Mouse (Mus musculus): ENCODE measurements around the gene Trpm5.

The Trpm5 gene

DNA sequence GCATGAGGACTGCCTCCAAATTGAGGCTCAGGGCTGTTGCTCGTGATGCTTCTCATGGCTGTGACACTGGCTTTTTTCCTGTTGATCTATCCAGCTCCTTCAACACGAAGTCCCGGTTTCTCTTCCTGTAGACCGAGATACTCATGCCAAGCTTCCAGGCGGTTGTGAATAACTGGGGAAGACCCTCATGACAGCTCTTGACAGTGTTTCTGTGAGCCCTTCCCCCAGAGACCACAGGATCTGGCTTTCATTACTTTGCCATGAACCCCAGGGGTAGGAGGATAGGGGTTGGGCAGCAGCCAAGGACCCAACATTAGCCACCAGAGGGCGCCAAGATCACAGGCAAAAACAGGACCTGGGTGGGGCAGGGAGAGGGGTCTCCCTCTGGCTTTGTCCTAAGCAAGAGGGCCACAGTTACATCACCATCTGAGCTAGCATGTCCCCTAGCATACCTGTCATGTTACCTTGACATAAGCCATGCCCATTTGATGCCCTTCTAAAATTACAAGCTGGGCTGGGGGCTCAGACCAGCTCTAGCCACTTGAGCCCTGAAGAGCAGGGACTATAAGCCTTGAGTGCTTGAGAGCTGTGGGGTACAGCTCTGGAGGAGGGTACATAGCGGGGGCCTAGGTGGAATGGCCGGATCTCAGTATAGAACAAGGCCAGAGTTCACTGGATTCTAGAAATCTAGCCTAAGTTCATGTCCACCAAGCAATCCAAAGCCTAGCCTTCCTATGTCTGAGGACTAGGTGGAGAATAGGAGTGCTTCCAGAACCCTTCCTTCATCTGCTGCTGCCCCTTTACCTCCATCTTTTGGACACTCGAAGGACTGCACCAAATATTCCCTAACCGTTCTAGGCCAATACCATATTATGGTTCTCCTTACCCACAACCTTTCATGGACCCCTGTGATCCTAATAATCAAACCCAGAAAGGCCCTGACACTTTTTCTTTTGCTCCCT, at the start of gene Trpm5:
Trpm5 (minus strand) TSS at position 51 of the 962 bp plus-strand sequence.
- DNase-seq (ENCODE audit: low read depth): peak; percentile 60

DNA sequence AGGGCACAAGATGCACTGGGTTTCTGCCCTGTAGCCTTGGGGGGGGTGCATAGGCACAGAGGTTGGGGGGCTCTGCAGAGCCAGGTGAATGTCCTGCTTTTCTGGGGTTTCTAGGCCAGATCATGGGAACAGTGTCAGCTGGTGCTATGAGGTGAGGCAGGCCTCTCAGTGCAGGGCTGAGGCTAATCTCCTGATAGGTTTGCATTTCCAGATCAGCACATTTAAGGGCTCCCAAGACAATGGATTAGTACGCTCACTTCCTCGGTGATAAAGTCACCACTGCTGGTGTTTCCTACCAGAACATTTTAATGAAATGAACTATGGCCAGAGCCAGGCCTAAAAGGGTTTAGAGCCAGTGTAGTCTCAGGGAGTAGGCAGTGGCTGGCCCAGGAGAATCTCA, 48.2 kb upstream of the Trpm5 start:
- DNase-seq (ENCODE audit: low read depth): no peak

DNA sequence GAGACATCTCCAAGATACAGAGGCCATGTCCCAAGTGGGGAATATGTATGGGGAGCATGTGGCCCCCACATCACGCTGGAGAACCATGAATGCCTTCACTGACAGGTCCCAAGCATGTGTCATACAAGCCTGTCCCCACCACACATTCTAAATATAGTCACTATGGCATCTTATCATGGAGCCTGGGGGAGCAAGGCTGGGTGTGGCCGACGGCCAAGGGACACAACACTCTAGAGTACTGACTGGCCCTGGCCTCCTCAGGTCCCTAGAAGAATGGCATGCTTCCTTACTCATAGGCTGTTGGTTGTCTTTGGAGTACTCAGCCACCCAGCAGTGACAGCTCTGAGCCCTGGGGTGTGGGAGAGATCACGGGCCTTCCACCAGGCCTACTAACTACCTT, 45.5 kb upstream of the Trpm5 start:
- no peak for DNase-seq (ENCODE audit: low read depth)

DNA sequence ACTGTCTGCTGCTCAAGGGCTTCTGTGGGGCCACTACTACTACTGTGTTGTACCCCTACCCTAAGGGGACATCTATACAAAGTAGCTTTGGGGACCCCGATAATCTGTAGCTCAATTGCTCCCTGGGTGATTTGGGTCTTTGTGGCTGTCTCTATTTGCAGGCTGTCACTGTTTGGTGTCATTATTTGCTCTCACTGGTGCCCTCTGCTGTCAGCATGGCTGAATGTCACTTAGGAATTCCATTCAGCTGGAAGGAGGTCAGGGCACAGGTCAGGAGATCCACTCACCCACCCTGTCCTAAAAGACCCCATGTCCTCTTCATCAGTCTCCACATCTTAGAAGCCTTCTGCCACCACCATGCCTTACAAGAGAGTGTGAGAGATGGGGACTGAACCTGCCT, 44.3 kb upstream of the Trpm5 start:
- peak; percentile 56 for DNase-seq (ENCODE audit: low read depth)

GRCm38 (mm10) chr7:143136561-143136960, 42.1 kb upstream of the Trpm5 start:
- DNase-seq (ENCODE audit: low read depth): no peak

DNA sequence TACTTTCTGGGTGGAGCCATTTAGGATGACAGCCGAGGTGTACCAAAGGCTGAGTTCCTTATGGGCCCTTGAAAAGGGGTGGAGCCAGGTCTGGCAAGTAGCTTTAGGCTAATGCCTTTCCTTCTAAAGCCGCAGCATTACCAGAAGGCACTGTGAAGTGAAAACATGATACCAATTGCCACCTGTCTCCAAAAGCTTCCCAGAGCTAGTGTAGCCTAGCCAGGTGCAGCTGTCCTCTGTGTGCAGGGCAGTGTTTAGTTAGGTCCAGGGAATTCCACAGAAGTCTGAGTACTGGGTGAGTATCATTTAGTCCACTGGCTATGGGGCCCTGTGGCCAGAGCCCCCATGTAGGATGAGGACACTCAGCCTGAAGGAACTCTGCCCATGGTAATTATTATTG, 41.7 kb upstream of the Trpm5 start:
- DNase-seq (ENCODE audit: low read depth): no peak

DNA sequence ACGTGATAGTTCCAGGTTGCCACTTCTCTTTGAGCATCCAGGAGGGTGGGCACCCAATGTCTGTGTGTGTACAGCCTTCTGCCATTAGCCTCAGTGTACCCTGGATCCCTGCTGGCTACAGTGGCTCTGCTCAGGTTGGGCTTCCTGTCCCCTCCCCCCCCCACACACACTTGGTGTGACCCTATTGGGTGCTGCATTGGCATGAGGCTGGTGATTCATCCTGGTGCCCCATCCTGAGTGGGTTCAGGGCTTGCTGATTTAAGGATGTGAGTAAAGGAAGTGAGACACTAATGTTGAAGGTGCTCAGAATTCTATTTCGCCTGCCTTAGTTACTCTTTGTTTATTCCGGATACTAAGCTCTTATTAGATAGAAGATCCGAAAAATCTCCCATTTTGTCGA, 38.4 kb upstream of the Trpm5 start:
- no peak for DNase-seq (ENCODE audit: low read depth)

DNA sequence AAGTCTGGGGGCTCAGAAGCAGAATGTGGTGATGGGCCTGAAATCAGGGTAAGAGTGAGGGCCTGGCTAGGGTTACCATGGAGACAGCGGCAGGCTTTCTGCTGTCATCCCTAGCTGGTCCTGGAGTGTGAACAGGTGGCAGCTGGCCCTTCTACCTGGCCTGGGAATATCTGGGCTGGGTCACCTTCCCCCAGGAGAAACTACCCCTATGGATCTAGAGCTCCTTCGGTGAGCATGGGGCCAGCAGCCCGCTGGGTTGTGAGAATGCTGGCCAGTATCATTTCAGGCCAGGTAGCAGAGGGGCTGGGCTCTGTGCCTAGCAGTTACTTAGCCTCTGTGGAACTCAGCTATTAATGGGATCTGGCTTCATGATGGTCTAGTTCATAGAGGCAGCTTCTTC, 30.5 kb upstream of the Trpm5 start:
- no peak for DNase-seq (ENCODE audit: low read depth)

GRCm38 (mm10) chr7:143123876-143124669, 29.6 kb upstream of the Trpm5 start:
- no peak for DNase-seq (ENCODE audit: low read depth)

- no peak for DNase-seq (ENCODE audit: low read depth)
Observed at GRCm38 (mm10) chr7:143122191-143122590, 27.7 kb upstream of the Trpm5 start.

DNA sequence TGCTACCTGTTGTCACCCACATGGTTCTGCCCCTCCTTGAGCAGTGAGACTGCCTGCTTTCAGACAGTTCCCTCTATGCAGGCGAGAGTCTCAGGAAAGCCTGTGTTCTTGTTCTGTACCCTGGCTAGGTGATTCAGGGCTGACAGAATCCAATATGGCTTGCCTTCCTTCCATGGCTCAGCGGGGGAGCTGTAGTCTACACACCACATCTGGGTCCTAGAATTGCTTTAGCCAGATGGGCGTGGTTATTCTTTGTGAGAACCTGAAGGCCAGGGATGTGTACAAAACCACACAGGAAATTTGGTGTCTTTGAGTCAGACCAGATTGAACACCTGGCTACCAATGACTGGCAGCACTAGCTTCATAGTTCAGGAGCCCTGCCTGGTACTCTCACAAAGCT, 25.4 kb upstream of the Trpm5 start:
- DNase-seq (ENCODE audit: low read depth): peak; percentile 19

DNA sequence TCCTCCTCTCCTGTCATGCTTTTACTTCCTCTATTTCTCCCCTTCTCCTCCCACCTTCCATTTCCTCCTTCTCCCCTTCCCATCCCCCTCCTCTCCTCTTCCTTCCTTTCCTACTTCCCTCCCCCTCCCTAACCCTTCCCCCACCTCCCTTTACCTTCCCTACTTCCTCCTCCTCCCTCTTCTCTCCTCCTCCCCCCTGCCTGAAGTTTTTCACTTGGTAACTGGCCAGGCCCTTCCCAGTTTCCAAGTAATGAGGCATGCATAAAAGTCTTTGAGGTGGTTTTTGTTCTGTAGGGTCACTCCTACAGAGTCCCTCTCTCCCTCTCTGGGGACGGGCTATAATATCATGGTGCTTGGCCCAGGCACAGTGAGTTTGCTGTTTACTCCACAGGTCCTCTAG, 25.0 kb upstream of the Trpm5 start:
- no peak for DNase-seq (ENCODE audit: low read depth)

DNA sequence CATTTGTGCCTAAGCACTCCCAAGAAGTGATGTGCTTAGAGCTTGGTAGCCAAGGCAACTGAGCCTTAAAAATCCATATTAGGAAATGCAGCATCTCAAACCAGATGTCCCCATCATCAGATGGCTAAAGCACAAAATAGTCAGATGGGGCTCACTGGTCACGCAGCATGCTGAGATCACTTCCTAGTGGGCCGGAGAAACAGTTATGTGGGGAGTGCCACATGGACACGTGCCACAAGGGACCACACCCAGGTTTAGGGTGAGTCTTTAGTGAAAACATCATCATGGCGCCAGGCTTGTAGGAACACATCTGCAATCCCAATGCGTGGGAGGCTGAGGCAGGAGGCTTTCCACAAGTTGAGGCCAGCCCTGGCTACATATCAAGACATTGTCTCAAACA, 22.1 kb upstream of the Trpm5 start:
- DNase-seq (ENCODE audit: low read depth): no peak

- DNase-seq (ENCODE audit: low read depth): no peak
Observed at GRCm38 (mm10) chr7:143114773-143115172, 20.3 kb upstream of the Trpm5 start.

GRCm38 (mm10) chr7:143112395-143112794, 18.0 kb upstream of the Trpm5 start:
- DNase-seq (ENCODE audit: low read depth): no peak

DNA sequence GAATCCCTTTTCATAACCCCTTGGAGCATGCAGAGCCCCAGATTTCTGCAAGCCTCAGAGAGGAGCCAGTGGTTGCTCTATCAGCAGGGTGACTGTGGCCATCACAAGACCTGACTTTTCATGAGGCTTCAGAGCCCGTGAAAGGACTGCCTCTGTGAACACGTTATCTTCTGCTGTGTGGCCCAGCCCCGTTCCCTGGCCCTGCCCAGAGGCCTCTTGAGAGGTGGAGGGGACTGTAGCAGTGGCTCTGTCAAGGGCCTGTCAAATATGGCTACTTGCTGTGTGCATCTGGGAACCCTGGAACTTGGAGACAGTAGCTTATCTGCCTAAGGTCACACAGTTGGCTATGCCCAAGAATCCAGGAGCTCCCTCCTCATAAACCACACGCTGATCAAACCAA, 17.3 kb upstream of the Trpm5 start:
- DNase-seq (ENCODE audit: low read depth): no peak

- DNase-seq (ENCODE audit: low read depth): no peak
Observed at GRCm38 (mm10) chr7:143110803-143111202, 16.4 kb upstream of the Trpm5 start.

DNA sequence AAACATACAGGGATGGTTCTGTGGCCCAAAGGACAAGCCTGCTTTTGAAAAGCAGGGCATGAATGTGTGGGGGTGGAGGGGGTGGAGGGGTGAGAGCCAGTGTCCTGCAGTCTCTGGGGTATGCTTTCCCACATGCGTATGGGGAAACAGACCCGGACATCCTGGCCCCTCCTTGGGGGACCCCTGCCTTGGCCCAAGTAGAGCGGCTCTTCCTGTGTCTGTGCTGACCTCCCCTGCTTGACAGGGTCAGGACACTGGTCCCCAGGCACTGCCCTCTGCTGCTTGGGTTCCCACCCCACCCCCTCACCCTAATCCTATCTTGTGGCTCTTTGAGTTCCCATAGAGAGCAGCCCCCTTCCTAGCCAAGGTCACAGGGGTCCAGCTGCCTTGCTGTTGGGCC, 15.3 kb upstream of the Trpm5 start:
- no peak for DNase-seq (ENCODE audit: low read depth)

GRCm38 (mm10) chr7:143108996-143109660, 14.7 kb upstream of the Trpm5 start:
- no peak for DNase-seq (ENCODE audit: low read depth)

- no peak for DNase-seq (ENCODE audit: low read depth)
Observed at GRCm38 (mm10) chr7:143108200-143108599, 13.8 kb upstream of the Trpm5 start.

DNA sequence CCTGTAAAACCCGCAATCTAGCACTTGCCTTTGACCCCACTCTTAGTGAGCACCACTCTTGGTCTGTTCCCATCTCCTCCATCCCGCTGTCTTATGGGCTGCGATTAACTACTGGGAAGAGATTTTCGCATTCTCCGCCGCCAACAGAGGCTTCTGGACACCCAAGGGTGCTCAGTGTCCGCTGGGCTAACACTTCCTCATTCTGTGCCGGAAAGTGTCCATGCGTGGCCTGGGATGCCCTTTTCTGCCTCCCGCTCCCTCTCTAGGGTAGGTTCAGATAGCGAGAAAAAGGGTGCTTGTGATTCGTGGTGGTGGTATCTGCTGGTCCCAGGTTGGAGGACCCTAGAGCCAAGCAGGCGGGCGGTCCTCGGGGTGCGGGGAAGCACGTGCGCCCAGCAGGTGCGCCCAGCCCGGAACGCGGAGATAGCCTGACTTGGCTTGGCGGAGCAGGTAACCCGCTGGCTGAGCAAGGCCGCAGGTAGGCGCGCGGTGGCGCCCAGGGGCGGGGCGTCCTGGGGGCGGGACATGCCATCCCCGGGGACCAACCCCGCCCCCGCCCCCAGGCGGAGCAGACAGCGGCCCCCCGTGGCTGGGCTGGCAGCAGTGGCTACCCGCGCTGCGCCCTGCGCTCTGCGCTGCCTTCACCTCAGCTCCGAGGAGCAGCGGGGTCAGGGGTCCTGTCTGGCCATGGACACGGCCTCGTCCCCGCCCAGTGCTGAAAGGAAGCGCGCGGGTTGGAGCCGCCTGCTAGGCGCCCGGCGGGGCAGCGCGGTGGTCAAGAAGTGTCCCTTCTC, 12.4 kb upstream of the Trpm5 start:
- DNase-seq (ENCODE audit: low read depth): peak; percentile 53

DNA sequence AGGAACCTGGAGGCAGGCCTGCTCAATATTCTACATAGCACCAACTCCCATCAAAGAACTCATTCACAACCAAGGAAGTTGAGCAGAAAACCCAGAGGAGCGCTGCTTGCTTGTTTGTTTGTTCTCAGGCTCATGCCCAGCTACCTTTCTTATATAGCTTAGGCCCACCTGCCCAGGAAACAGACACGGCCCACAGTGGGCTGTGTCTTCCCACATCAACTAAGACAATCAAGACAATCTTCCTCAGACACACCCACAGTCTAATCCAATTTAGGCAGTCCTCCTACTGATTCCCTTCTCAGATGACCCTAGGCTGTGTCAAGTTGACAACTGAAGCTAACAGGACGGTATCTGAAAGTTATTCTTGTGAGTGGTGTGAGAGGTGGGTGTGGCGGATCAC, 11.6 kb upstream of the Trpm5 start, which contains the start of gene Kcnq1:
Kcnq1 (plus strand) TSS at position 301 of the 400 bp plus-strand sequence.
- no peak for DNase-seq (ENCODE audit: low read depth)

Data from induced T-regulatory cell, adult 2 months (primary cell).